Mouse (Mus musculus) ES-Bruce4 (cell line): ENCODE measurements around the gene Lrrc4b. TPM values are rescaled to one million over a fixed set of nuclear protein-coding genes. Genes with fewer than 3 reads are reported as not detected.

Source experiments
- H3K27ac ChIP-seq: 2 replicates; pipeline ENCODE4 v1.5.1; 2012; ENCODE audit warnings: low read length, inconsistent platforms; ENCODE audit not compliant: insufficient read depth
- H3K27me3 ChIP-seq: 2 replicates; pipeline ENCODE4 v1.6.1; 2012; ENCODE audit warnings: mild to moderate bottlenecking, low read length, inconsistent platforms; ENCODE audit not compliant: control insufficient read depth, poor library complexity, insufficient read depth, severe bottlenecking
- H3K36me3 ChIP-seq: 2 replicates; pipeline ENCODE4 v1.6.1; 2012; ENCODE audit warnings: inconsistent platforms, mild to moderate bottlenecking, low read length, moderate library complexity; ENCODE audit not compliant: control insufficient read depth, poor library complexity, insufficient read depth, severe bottlenecking
- H3K4me1 ChIP-seq: one replicate; pipeline ENCODE4 v1.8.1; 2011; ENCODE audit warnings: low read length; ENCODE audit not compliant: control insufficient read depth, insufficient read depth
- H3K4me3 ChIP-seq: 2 replicates; pipeline ENCODE4 v1.5.1; 2011; ENCODE audit warnings: low read depth, mild to moderate bottlenecking, low read length
- H3K9ac ChIP-seq: 2 replicates; pipeline ENCODE4 v1.6.1; 2012; ENCODE audit warnings: low read depth, mild to moderate bottlenecking, inconsistent platforms; ENCODE audit not compliant: poor library complexity, severe bottlenecking
- H3K9me3 ChIP-seq: replicated peaks from 2 replicates; pipeline ENCODE4 v1.6.1; 2012; ENCODE audit warnings: mild to moderate bottlenecking, low read length, inconsistent platforms; ENCODE audit not compliant: control insufficient read depth, poor library complexity, insufficient read depth, severe bottlenecking
- CTCF ChIP-seq: IDR thresholded peaks from one replicate; pipeline ENCODE4 v1.8.1; 2011; ENCODE audit warnings: low read depth, low read length
- EP300 ChIP-seq: IDR thresholded peaks from 2 replicates; pipeline ENCODE4 v1.6.1; 2011; ENCODE audit warnings: low read depth, low read length; ENCODE audit not compliant: insufficient read depth
- POLR2A ChIP-seq: IDR thresholded peaks from one replicate; pipeline ENCODE4 v1.8.1; 2011; ENCODE audit warnings: low read length; ENCODE audit not compliant: insufficient read depth
- polyA plus RNA-seq: library from polyadenylated mRNA; stranded (reverse); fragments of >200 nt; gene quantifications from 2 replicates; pipeline ENCODE4 v1.2.4, GENCODE M21; 2011; ENCODE audit warnings: low read depth; ENCODE audit not compliant: missing spikeins, insufficient read depth, insufficient read length

Gene Lrrc4b
- polyA plus RNA-seq, 1 experiment, result not detected

DNA sequence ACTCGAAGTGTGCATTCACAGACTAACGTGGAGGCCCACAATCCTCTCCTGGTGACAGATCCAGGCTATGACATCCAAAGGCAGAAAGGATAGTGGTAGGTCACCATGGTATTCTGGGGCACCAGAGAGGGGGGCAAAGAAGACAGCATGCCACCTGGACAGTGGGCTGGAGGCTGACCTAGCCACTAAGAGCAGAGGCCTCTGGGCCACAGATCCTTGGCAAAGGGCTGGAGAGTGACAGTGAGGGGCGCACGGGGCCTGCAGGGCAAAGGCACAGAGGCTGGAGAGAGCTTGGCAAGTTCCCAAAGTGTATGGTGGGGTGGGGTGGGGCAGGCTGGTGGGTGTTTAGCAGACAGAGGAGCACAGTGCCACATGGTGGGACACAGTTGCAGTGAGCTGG, 61.5 kb downstream of the Lrrc4b start:
- Histone ChIP-seq H3K4me3 (no peak overlapping the region), H3K27ac (no peak overlapping the region), H3K4me1 (peaks cover 8% of the 10 kb centered on the region), H3K36me3 (no peaks in the 10 kb centered on the region), H3K27me3 (no peaks in the 10 kb centered on the region), H3K9me3 (no peaks in the 10 kb centered on the region), H3K9ac (no peak overlapping the region)
- TF ChIP-seq EP300 (no peak), POLR2A (no peak), CTCF (no peak)

DNA sequence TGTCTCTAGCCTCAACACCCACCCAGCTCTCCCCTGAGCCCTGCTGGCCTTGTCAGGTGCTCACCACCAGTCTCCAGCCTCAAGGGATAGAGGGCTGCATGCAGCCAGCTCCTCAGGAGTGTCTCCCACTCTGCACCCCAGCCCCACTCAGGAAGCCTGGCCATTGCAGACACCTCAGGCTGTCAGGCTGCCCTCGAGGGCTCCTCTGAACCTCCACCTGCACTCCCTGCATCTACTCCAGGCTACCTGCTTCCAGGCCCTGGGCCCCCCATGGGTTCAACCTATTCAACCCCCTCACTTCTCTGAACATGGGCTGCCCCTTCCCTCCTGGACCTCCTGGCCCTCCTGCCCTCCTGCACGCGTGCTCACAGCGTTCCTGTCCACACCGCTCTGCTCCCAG, 62.6 kb downstream of the Lrrc4b start:
- peaks cover 8% of the 10 kb centered on the region for H3K4me1 ChIP-seq
- H3K36me3 ChIP-seq, result no peaks in the 10 kb centered on the region
- H3K9ac ChIP-seq, result no peak overlapping the region
- H3K27me3 ChIP-seq, result no peaks in the 10 kb centered on the region
- H3K4me3 ChIP-seq, result no peak overlapping the region
- no peaks in the 10 kb centered on the region for H3K9me3 ChIP-seq
- TF ChIP-seq CTCF (no peak), EP300 (no peak), POLR2A (no peak)
- no peak overlapping the region for H3K27ac ChIP-seq

DNA sequence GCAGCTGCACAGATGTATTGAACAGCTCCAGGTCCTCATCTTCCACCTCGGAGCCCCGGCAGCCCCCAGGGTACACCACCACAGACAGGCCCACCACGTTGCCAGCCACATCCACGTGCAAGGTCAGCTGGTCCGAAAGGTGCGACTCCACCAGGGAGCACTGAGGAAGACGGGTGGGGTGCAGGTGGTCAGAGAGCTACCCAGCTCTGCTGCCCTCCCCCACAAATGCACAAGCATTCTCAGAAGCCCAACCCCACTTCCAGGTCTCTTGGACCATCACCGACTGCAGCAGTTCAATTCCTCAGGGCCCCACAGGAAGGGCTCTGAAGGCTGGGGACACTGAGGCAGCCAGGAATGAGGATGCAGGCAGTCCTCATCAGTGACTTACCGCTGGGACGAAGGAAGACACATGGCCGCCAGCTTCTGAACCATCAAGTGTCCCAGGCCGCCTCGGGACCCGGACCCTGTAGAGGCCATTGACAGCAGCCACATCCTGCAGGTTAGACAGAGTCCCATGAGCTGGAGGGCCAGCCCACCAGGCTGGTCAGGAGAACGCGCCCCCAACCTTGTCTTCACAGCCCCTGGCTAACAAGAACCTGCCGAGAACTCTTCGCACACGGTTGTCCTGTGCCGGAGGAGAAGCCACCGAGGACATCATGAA, 63.5 kb downstream of the Lrrc4b start:
- H3K4me3 ChIP-seq, result no peak overlapping the region
- no peak overlapping the region for H3K9ac ChIP-seq
- H3K9me3 ChIP-seq, result no peaks in the 10 kb centered on the region
- H3K27ac ChIP-seq, result no peak overlapping the region
- H3K36me3 ChIP-seq, result no peaks in the 10 kb centered on the region
- TF ChIP-seq EP300 (no peak), POLR2A (no peak), CTCF (no peak)
- no peaks in the 10 kb centered on the region for H3K27me3 ChIP-seq
- H3K4me1 ChIP-seq, result no peaks in the 10 kb centered on the region

DNA sequence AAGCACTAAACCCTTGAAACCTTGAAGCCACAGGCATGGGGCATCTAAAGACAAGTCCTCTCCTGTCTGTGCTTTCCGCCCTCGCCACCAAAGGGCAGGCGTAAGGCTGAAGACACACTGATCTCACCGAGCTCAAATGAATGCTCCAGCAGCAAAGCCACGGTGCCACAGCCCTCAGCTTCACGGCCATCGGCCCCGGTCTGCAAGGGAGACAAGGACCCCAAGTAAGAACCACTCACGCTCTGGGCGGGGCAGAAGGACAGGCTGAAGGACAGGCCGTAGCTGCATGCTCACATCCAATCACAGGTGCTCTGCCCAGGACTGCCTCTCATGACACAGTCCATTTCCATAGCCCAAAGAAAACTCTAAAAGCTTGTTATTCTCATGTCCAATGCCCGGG, 65.9 kb downstream of the Lrrc4b start:
- no peaks in the 10 kb centered on the region for H3K27me3 ChIP-seq
- H3K36me3 ChIP-seq, result no peaks in the 10 kb centered on the region
- H3K9me3 ChIP-seq, result no peaks in the 10 kb centered on the region
- no peak overlapping the region for H3K9ac ChIP-seq
- TF ChIP-seq EP300 (0 out of 2 replicates have a peak, but pooled peaks have one; percentile 8), POLR2A (no peak), CTCF (no peak)
- no peaks in the 10 kb centered on the region for H3K4me1 ChIP-seq
- no peak overlapping the region; the same call in 1 of the 2 replicates for H3K27ac ChIP-seq
- H3K4me3 ChIP-seq, result peak overlapping the region; percentile 0; the same call in 1 of the 2 replicates

DNA sequence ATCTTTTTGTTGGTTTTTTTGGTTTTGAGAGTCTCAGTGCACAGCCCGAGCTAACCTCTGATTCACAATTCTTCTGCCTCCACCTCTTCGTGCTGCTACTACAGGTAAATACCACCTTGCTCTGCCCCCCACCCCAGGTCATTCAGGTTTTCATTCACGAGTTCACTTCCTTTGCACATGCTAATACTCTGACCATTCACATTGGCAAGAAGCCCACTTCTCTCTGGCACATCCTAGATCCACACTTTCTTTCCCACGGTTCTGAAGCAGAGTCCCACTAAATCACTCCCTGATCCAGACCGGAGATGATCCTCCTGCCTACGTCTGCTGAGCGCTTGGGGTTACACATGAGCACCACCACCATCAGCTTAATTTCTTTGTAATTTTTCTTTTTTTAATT, 66.3 kb downstream of the Lrrc4b start:
- Histone ChIP-seq H3K4me1 (no peaks in the 10 kb centered on the region), H3K9ac (peak overlapping the region; percentile 80), H3K36me3 (no peaks in the 10 kb centered on the region), H3K9me3 (no peaks in the 10 kb centered on the region), H3K27me3 (no peaks in the 10 kb centered on the region), H3K4me3 (peak overlapping the region; percentile 75), H3K27ac (peak overlapping the region; percentile 62)
- TF ChIP-seq EP300 (no peak), POLR2A (no peak), CTCF (no peak)

DNA sequence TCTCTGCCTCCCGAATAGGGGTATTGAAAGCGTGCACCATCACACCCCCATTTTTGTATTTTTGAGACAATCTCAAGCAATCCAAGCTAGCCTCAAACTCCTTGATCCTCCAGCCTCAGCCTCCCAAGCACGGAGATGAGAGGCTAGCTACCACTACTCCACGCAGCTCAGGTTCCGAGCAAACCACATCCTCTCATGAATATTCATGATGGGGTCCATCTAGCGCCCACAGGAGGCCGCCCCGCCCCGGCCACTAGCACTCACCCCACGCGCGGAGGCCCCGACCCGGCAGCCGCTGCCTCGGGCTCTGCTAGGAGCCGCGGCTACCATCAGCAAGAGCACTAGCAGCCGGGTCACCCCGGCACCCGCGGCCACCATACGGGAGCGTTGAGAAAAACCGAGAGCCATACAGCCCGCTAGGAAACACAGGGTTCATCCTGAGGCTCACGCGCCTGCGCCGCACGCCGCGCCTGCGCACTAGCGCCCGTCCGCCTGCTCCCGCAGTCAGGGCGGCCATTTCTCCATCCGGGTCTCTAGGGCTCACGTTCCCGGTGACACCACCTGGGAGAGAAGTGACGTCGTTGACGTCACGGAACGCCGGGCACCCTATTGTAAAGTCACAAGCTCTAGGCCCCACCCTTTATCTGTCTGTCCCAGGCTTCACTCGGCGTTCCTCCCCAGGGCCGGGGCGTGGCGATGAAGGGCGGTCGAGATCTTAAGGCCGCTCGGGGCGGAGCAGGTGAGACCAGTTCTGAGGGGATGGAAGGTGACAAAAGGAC, 67.4 kb downstream of the Lrrc4b start, which contains the start of the genes Emc10 and Fam71e1:
TSS of gene Emc10 (minus strand) at position 538 of the 779 bp plus-strand sequence.
TSS of gene Fam71e1 (plus strand) at position 590 of the 779 bp plus-strand sequence.
- Histone ChIP-seq H3K27me3 (no peaks in the 10 kb centered on the region), H3K36me3 (no peaks in the 10 kb centered on the region)

More for the DNA sequence above, 67.4 kb downstream of the Lrrc4b start, which contains the start of the genes Emc10 and Fam71e1:
- H3K27ac ChIP-seq, result peak within 1 kb of the TSS; percentile 81
- H3K9me3 ChIP-seq, result no peaks in the 10 kb centered on the region
- H3K9ac ChIP-seq, result peak within 1 kb of the TSS; percentile 80
- no peak for TF ChIP-seq CTCF
- peak; percentile 89 for TF ChIP-seq POLR2A
- peak within 1 kb of the TSS; percentile 81 for H3K4me3 ChIP-seq
- no peaks in the 10 kb centered on the region for H3K4me1 ChIP-seq
